Mouse (Mus musculus): ENCODE results near the gene Gm11020. TPM values are rescaled to one million over a fixed set of nuclear protein-coding genes. Genes with fewer than 3 reads are reported as not detected.
A peak's percentile ranks its signal among the peaks of the same experiment; 100 is the strongest.

Gene Gm11020
- polyA plus RNA-seq, 1 experiment from 2014 or later, result not detected

DNA sequence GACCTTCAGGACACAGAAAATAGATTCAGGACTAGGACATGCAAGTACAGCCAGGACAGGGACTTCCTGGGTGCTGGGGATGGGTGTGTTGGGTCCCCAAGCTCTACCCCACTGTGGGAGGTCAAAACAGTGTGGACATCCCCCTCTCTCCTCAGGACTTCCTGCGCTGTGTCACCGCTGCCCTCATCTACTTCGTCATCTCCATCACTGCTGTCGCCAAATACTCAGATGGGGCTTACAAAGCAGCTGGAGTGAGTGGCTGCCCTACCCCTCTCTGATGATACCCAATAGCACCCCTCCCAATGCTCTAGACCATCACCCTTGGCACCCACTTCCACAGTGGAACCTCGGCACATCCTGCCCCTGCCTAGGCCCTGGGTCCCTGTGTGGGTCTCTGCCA, 23.3 kb downstream of the Gm11020 start:
- H3K9me3 ChIP-seq (ENCODE audit: low read depth, low read length), result no peaks in the 10 kb centered on the region
- 88% methylated on average over 5 of the region's 5 CpGs for WGBS
- H3K27me3 ChIP-seq (ENCODE audit: insufficient read depth, low read length), result no peaks in the 10 kb centered on the region
- ATAC-seq (ENCODE audit: insufficient read depth) (no peak), DNase-seq (no peak)
- H3K4me2 ChIP-seq, result no peak overlapping the region
- H3K9ac ChIP-seq, result no peak overlapping the region
- TF ChIP-seq CTCF (IDR thresholded peaks at IDR 0.05; ENCODE audit: low read depth), result no peak
- H3K4me1 ChIP-seq (ENCODE audit: insufficient read depth), result no peaks in the 10 kb centered on the region
- H3K36me3 ChIP-seq (ENCODE audit: insufficient read depth), result peaks cover 45% of the 10 kb centered on the region
- H3K4me3 ChIP-seq (ENCODE audit: low read depth, low read length), result no peak overlapping the region
- H3K27ac ChIP-seq (ENCODE audit: low read depth), result no peak overlapping the region

DNA sequence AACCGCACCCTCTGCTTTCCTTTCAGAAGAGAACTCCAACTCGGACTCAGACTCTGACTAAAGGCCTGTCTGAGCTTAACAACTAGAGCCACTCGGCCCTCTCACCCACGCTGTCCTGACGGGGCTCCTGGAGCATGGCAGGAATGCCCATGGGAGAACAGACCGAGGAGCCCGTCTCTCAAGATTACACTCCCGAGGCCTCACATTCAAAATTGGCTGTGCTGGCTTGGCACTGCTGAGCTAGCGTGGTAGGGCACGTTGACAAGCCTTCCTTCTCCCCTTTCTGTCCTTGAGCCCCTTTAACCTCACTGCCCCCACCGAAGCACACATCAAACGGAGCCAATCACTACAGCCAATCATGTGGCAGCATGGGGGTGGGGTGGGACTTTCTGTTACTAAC, 25.3 kb downstream of the Gm11020 start:
- Histone ChIP-seq H3K4me3 (ENCODE audit: low read depth, low read length) (no peak overlapping the region), H3K27ac (ENCODE audit: low read depth) (no peak overlapping the region), H3K9me3 (ENCODE audit: low read depth, low read length) (no peaks in the 10 kb centered on the region), H3K4me1 (ENCODE audit: insufficient read depth) (no peaks in the 10 kb centered on the region), H3K27me3 (ENCODE audit: insufficient read depth, low read length) (no peaks in the 10 kb centered on the region), H3K36me3 (ENCODE audit: insufficient read depth) (peaks cover 45% of the 10 kb centered on the region), H3K4me2 (no peak overlapping the region), H3K9ac (no peak overlapping the region)
- ATAC-seq (ENCODE audit: insufficient read depth) (no peak), DNase-seq (no peak)
- WGBS, result 54% methylated on average over 12 of the region's 12 CpGs
- no peak for TF ChIP-seq CTCF (IDR thresholded peaks at IDR 0.05; ENCODE audit: low read depth)

DNA sequence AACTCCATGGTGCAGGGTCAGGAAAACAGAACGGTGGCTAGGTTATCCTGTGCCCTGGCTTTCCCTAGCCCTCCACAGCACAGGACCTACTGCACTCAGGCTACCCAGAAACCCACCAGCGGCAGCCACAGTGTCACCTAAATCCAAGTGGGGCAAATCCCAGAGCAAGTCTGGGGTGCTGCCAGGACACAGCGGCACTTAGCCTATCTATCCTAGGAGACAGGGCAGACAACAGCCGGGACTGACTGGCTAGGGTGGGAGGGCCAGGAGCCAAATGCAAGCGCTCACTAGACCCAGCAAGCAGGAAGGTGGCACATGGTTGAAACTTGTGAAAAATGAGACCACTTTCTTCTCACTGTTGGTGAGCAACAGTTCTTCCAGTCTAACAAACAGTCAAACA, 27.6 kb downstream of the Gm11020 start:
- Histone ChIP-seq H3K27ac (ENCODE audit: low read depth) (no peak overlapping the region; the same call in 1 of the 2 replicates), H3K4me1 (ENCODE audit: insufficient read depth) (no peaks in the 10 kb centered on the region), H3K4me2 (no peak overlapping the region), H3K27me3 (ENCODE audit: insufficient read depth, low read length) (no peaks in the 10 kb centered on the region), H3K36me3 (ENCODE audit: insufficient read depth) (peaks cover 41% of the 10 kb centered on the region), H3K9me3 (ENCODE audit: low read depth, low read length) (no peaks in the 10 kb centered on the region), H3K9ac (no peak overlapping the region), H3K4me3 (ENCODE audit: low read depth, low read length) (no peak overlapping the region)
- WGBS, result 70% methylated on average over 5 of the region's 5 CpGs
- DNase-seq (no peak), ATAC-seq (ENCODE audit: insufficient read depth) (peak; percentile 39; the same call in 1 of the 2 replicates)
- TF ChIP-seq CTCF (IDR thresholded peaks at IDR 0.05; ENCODE audit: low read depth), result no peak

DNA sequence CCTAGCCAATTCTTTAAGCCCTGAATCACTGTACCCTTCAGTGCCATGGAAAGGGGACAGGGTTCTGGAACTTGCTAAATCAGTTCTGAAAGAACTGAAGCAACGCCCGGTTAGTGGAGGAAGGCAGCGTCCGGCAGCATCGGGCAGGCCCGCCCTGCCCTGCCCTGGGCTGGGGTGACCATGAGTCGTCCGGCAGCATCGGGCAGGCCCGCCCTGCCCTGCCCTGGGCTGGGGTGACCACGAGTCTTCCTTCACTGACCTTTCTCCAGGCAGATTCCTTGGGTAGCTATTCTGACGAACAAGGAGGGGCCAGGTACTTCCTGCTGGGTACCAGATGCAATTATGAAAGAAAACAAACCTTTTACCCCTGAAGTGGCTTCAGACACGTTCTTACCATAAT, 28.7 kb downstream of the Gm11020 start:
- Histone ChIP-seq H3K9ac (no peak overlapping the region), H3K27me3 (ENCODE audit: insufficient read depth, low read length) (no peaks in the 10 kb centered on the region), H3K9me3 (ENCODE audit: low read depth, low read length) (no peaks in the 10 kb centered on the region), H3K27ac (ENCODE audit: low read depth) (no peak overlapping the region), H3K4me2 (no peak overlapping the region), H3K4me1 (ENCODE audit: insufficient read depth) (no peaks in the 10 kb centered on the region), H3K4me3 (ENCODE audit: low read depth, low read length) (no peak overlapping the region), H3K36me3 (ENCODE audit: insufficient read depth) (peaks cover 41% of the 10 kb centered on the region)
- no peak for TF ChIP-seq CTCF (IDR thresholded peaks at IDR 0.05; ENCODE audit: low read depth)
- no peak for ATAC-seq (ENCODE audit: insufficient read depth)
- 71% methylated on average over 13 of the region's 13 CpGs for WGBS
- no peak for DNase-seq

GRCm38 (mm10) chr8:104353186-104353585, 31.8 kb downstream of the Gm11020 start:
- DNase-seq, result no peak
- 63% methylated on average over 5 of the region's 5 CpGs for WGBS
- Histone ChIP-seq H3K4me3 (ENCODE audit: low read depth, low read length) (no peak overlapping the region), H3K9me3 (ENCODE audit: low read depth, low read length) (no peaks in the 10 kb centered on the region), H3K27me3 (ENCODE audit: insufficient read depth, low read length) (no peaks in the 10 kb centered on the region), H3K9ac (no peak overlapping the region), H3K4me2 (no peak overlapping the region), H3K27ac (ENCODE audit: low read depth) (no peak overlapping the region), H3K36me3 (ENCODE audit: insufficient read depth) (peaks cover 21% of the 10 kb centered on the region; the same call in 1 of the 2 replicates), H3K4me1 (ENCODE audit: insufficient read depth) (no peaks in the 10 kb centered on the region)
- TF ChIP-seq CTCF (IDR thresholded peaks at IDR 0.05; ENCODE audit: low read depth), result peak; percentile 43
- no peak for ATAC-seq (ENCODE audit: insufficient read depth)

DNA sequence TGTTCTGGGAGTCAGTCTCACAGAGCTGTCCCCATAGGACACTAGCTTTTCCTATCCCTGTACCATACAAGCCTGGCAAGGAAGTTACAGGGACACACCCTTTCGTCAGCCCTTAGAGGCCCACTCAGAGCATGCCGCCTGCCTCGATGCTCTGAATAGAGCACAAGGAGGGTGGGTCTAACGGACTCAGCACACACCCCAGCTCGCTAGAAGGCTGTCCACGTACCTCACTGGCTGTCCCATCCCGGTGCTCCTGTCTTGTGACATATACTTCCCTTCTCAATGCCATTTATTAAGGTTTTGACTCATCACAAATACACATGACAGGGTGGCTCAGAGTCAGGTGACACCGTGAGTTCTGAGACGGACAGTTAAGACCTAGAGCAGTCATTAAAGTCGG, 33.1 kb downstream of the Gm11020 start:
- H3K4me3 ChIP-seq (ENCODE audit: low read depth, low read length), result no peak overlapping the region
- H3K9ac ChIP-seq, result no peak overlapping the region
- no peaks in the 10 kb centered on the region for H3K9me3 ChIP-seq (ENCODE audit: low read depth, low read length)
- no peak for TF ChIP-seq CTCF (IDR thresholded peaks at IDR 0.05; ENCODE audit: low read depth)
- peaks cover 21% of the 10 kb centered on the region; the same call in 1 of the 2 replicates for H3K36me3 ChIP-seq (ENCODE audit: insufficient read depth)
- no peak overlapping the region for H3K27ac ChIP-seq (ENCODE audit: low read depth)
- no peak overlapping the region for H3K4me2 ChIP-seq
- WGBS, result 90% methylated on average over 10 of the region's 10 CpGs
- H3K27me3 ChIP-seq (ENCODE audit: insufficient read depth, low read length), result no peaks in the 10 kb centered on the region
- no peaks in the 10 kb centered on the region for H3K4me1 ChIP-seq (ENCODE audit: insufficient read depth)
- DNase-seq, result no peak
- no peak for ATAC-seq (ENCODE audit: insufficient read depth)

DNA sequence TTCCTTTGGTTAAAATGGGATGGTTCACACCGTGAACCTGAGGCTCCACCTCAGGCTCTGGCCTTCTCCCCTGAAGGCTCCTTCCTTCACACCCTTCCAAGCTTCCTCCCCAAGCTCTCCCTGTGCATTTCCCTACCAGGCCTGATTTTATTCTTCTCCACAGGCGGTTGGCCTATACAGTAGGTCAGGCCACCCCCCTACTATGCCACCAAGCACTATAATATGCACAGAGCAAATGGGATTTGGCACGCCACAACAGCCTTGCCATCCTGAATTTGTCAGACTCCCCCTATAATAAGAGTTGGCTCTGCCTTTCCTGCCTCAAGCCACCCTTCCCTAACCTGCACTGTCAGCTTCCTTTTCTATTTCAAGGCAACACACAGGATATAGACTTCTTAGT, 37.3 kb downstream of the Gm11020 start:
- no peak overlapping the region for H3K4me3 ChIP-seq (ENCODE audit: low read depth, low read length)
- H3K27ac ChIP-seq (ENCODE audit: low read depth), result no peak overlapping the region
- 90% methylated on average over 3 of the region's 3 CpGs for WGBS
- no peak overlapping the region for H3K9ac ChIP-seq
- peaks cover 22% of the 10 kb centered on the region; the same call in 1 of the 2 replicates for H3K36me3 ChIP-seq (ENCODE audit: insufficient read depth)
- no peaks in the 10 kb centered on the region for H3K4me1 ChIP-seq (ENCODE audit: insufficient read depth)
- H3K9me3 ChIP-seq (ENCODE audit: low read depth, low read length), result no peaks in the 10 kb centered on the region
- ATAC-seq (ENCODE audit: insufficient read depth) (no peak), DNase-seq (no peak)
- H3K4me2 ChIP-seq, result no peak overlapping the region
- H3K27me3 ChIP-seq (ENCODE audit: insufficient read depth, low read length), result no peaks in the 10 kb centered on the region
- no peak for TF ChIP-seq CTCF (IDR thresholded peaks at IDR 0.05; ENCODE audit: low read depth)
